Mouse (Mus musculus): Measurements from ENCODE around the gene Polr3f. TPM values are rescaled to one million over a fixed set of nuclear protein-coding genes. Genes with fewer than 3 reads are reported as not detected.
A peak's percentile ranks its signal among the peaks of the same experiment; 100 is the strongest.

The Polr3f gene
- polyA plus RNA-seq (2011; ENCODE audit: insufficient read depth, insufficient read length, low read depth, missing spikeins): 21.4 and 28.4 TPM in 2 replicates

- Histone ChIP-seq H3K4me1 (ENCODE audit: control insufficient read depth, insufficient read depth, low read length) (no peaks in the 10 kb centered on the region), H3K4me3 (ENCODE audit: low read depth, low read length) (peak within 1 kb of the TSS; percentile 89), H3K9me3 (replicated peaks; ENCODE audit: control insufficient read depth, insufficient read depth, low read length, poor library complexity, severe bottlenecking) (no peaks in the 10 kb centered on the region), H3K9ac (ENCODE audit: low read depth, poor library complexity, severe bottlenecking) (peak within 1 kb of the TSS; percentile 69), H3K27ac (ENCODE audit: insufficient read depth, low read length) (no peak within 1 kb of the TSS), H3K27me3 (ENCODE audit: control insufficient read depth, insufficient read depth, low read length, poor library complexity, severe bottlenecking) (no peaks in the 10 kb centered on the region; the same call in 1 of the 2 replicates), H3K36me3 (ENCODE audit: control insufficient read depth, insufficient read depth, low read length, poor library complexity, severe bottlenecking) (no peaks in the 10 kb centered on the region)
- TF ChIP-seq CTCF (IDR thresholded peaks at IDR 0.05; ENCODE audit: low read depth, low read length): no peak
- no peak for TF ChIP-seq POLR2A (IDR thresholded peaks at IDR 0.05; ENCODE audit: insufficient read depth, low read length)
- no peak for TF ChIP-seq EP300 (IDR thresholded peaks at IDR 0.05; ENCODE audit: insufficient read depth, low read depth, low read length)
Observed at GRCm38 (mm10) chr2:144526981-144527820, at the start of gene Polr3f, which contains the start of gene Dzank1. Gene Polr3f (plus strand): TSS chr2:144527718. Gene Dzank1 (minus strand): TSS chr2:144527414.

GRCm38 (mm10) chr2:144479421-144479820 lies 48.1 kb upstream of the Polr3f start:
- H3K9ac ChIP-seq (ENCODE audit: low read depth, poor library complexity, severe bottlenecking): no peak overlapping the region
- no peaks in the 10 kb centered on the region for H3K4me1 ChIP-seq (ENCODE audit: control insufficient read depth, insufficient read depth, low read length)
- H3K27me3 ChIP-seq (ENCODE audit: control insufficient read depth, insufficient read depth, low read length, poor library complexity, severe bottlenecking): no peaks in the 10 kb centered on the region
- TF ChIP-seq POLR2A (IDR thresholded peaks at IDR 0.05; ENCODE audit: insufficient read depth, low read length) (no peak), CTCF (IDR thresholded peaks at IDR 0.05; ENCODE audit: low read depth, low read length) (no peak), EP300 (IDR thresholded peaks at IDR 0.05; ENCODE audit: insufficient read depth, low read depth, low read length) (no peak)
- H3K36me3 ChIP-seq (ENCODE audit: control insufficient read depth, insufficient read depth, low read length, poor library complexity, severe bottlenecking): no peaks in the 10 kb centered on the region
- no peak overlapping the region for H3K27ac ChIP-seq (ENCODE audit: insufficient read depth, low read length)
- no peak overlapping the region for H3K4me3 ChIP-seq (ENCODE audit: low read depth, low read length)
- no peaks in the 10 kb centered on the region for H3K9me3 ChIP-seq (replicated peaks; ENCODE audit: control insufficient read depth, insufficient read depth, low read length, poor library complexity, severe bottlenecking)

GRCm38 (mm10) chr2:144484084-144484483 lies 43.4 kb upstream of the Polr3f start:
- Histone ChIP-seq H3K27me3 (ENCODE audit: control insufficient read depth, insufficient read depth, low read length, poor library complexity, severe bottlenecking) (no peaks in the 10 kb centered on the region), H3K27ac (ENCODE audit: insufficient read depth, low read length) (no peak overlapping the region), H3K4me3 (ENCODE audit: low read depth, low read length) (no peak overlapping the region), H3K36me3 (ENCODE audit: control insufficient read depth, insufficient read depth, low read length, poor library complexity, severe bottlenecking) (no peaks in the 10 kb centered on the region), H3K9ac (ENCODE audit: low read depth, poor library complexity, severe bottlenecking) (no peak overlapping the region), H3K9me3 (replicated peaks; ENCODE audit: control insufficient read depth, insufficient read depth, low read length, poor library complexity, severe bottlenecking) (no peaks in the 10 kb centered on the region), H3K4me1 (ENCODE audit: control insufficient read depth, insufficient read depth, low read length) (no peaks in the 10 kb centered on the region)
- TF ChIP-seq EP300 (IDR thresholded peaks at IDR 0.05; ENCODE audit: insufficient read depth, low read depth, low read length): no peak
- TF ChIP-seq CTCF (IDR thresholded peaks at IDR 0.05; ENCODE audit: low read depth, low read length): no peak
- no peak for TF ChIP-seq POLR2A (IDR thresholded peaks at IDR 0.05; ENCODE audit: insufficient read depth, low read length)

GRCm38 (mm10) chr2:144485439-144485838 lies 42.1 kb upstream of the Polr3f start:
- no peaks in the 10 kb centered on the region for H3K27me3 ChIP-seq (ENCODE audit: control insufficient read depth, insufficient read depth, low read length, poor library complexity, severe bottlenecking)
- TF ChIP-seq POLR2A (IDR thresholded peaks at IDR 0.05; ENCODE audit: insufficient read depth, low read length) (no peak), EP300 (IDR thresholded peaks at IDR 0.05; ENCODE audit: insufficient read depth, low read depth, low read length) (no peak)
- H3K9me3 ChIP-seq (replicated peaks; ENCODE audit: control insufficient read depth, insufficient read depth, low read length, poor library complexity, severe bottlenecking): no peaks in the 10 kb centered on the region
- H3K4me1 ChIP-seq (ENCODE audit: control insufficient read depth, insufficient read depth, low read length): no peaks in the 10 kb centered on the region
- no peak overlapping the region for H3K9ac ChIP-seq (ENCODE audit: low read depth, poor library complexity, severe bottlenecking)
- no peaks in the 10 kb centered on the region for H3K36me3 ChIP-seq (ENCODE audit: control insufficient read depth, insufficient read depth, low read length, poor library complexity, severe bottlenecking)
- no peak overlapping the region for H3K27ac ChIP-seq (ENCODE audit: insufficient read depth, low read length)
- H3K4me3 ChIP-seq (ENCODE audit: low read depth, low read length): no peak overlapping the region

- no peaks in the 10 kb centered on the region for H3K4me1 ChIP-seq (ENCODE audit: control insufficient read depth, insufficient read depth, low read length)
Observed at GRCm38 (mm10) chr2:144487476-144487875, 40.0 kb upstream of the Polr3f start.

GRCm38 (mm10) chr2:144489342-144489741 lies 38.2 kb upstream of the Polr3f start:
- H3K9ac ChIP-seq (ENCODE audit: low read depth, poor library complexity, severe bottlenecking): no peak overlapping the region
- no peak for TF ChIP-seq POLR2A (IDR thresholded peaks at IDR 0.05; ENCODE audit: insufficient read depth, low read length)
- no peak for TF ChIP-seq CTCF (IDR thresholded peaks at IDR 0.05; ENCODE audit: low read depth, low read length)
- H3K4me3 ChIP-seq (ENCODE audit: low read depth, low read length): no peak overlapping the region
- H3K36me3 ChIP-seq (ENCODE audit: control insufficient read depth, insufficient read depth, low read length, poor library complexity, severe bottlenecking): no peaks in the 10 kb centered on the region
- no peaks in the 10 kb centered on the region for H3K27me3 ChIP-seq (ENCODE audit: control insufficient read depth, insufficient read depth, low read length, poor library complexity, severe bottlenecking)
- no peaks in the 10 kb centered on the region for H3K4me1 ChIP-seq (ENCODE audit: control insufficient read depth, insufficient read depth, low read length)
- no peak overlapping the region for H3K27ac ChIP-seq (ENCODE audit: insufficient read depth, low read length)
- H3K9me3 ChIP-seq (replicated peaks; ENCODE audit: control insufficient read depth, insufficient read depth, low read length, poor library complexity, severe bottlenecking): no peaks in the 10 kb centered on the region

More at GRCm38 (mm10) chr2:144487476-144487875, 40.0 kb upstream of the Polr3f start:
- Histone ChIP-seq H3K27ac (ENCODE audit: insufficient read depth, low read length) (no peak overlapping the region), H3K9me3 (replicated peaks; ENCODE audit: control insufficient read depth, insufficient read depth, low read length, poor library complexity, severe bottlenecking) (no peaks in the 10 kb centered on the region), H3K27me3 (ENCODE audit: control insufficient read depth, insufficient read depth, low read length, poor library complexity, severe bottlenecking) (no peaks in the 10 kb centered on the region), H3K4me3 (ENCODE audit: low read depth, low read length) (no peak overlapping the region), H3K36me3 (ENCODE audit: control insufficient read depth, insufficient read depth, low read length, poor library complexity, severe bottlenecking) (no peaks in the 10 kb centered on the region), H3K9ac (ENCODE audit: low read depth, poor library complexity, severe bottlenecking) (no peak overlapping the region)
- TF ChIP-seq POLR2A (IDR thresholded peaks at IDR 0.05; ENCODE audit: insufficient read depth, low read length) (no peak), EP300 (IDR thresholded peaks at IDR 0.05; ENCODE audit: insufficient read depth, low read depth, low read length) (no peak), CTCF (IDR thresholded peaks at IDR 0.05; ENCODE audit: low read depth, low read length) (no peak)
